Mouse (Mus musculus): ENCODE measurements around the gene 1700074P13Rik. TPM values are rescaled to one million over a fixed set of nuclear protein-coding genes. Genes with fewer than 3 reads are reported as not detected.

Gene 1700074P13Rik
- polyA plus RNA-seq, 1 experiment: not detected

DNA sequence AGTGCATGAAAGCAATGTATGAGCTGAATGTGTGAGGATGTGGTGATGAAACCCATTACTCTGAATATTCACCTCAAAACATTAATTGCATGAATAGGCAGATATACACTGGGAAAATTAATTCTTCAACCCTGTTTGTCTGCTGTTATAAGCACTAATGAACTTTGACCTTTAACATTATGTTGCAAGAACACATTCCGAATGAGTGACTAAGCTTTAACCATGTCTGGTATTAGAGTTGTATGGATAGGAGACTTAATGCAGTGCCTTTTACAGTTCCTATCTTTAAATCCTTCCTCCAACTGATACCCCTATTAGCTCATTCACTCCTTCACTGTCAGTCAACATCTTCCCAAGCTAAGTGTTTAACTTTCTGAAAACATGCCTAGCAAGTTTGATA, 45.6 kb downstream of the 1700074P13Rik start:
- Histone ChIP-seq H3K36me3 (ENCODE audit: control insufficient read depth, insufficient read depth, low read length, poor library complexity, severe bottlenecking) (no peaks in the 10 kb centered on the region), H3K27ac (ENCODE audit: insufficient read depth, low read length) (no peak overlapping the region), H3K4me1 (ENCODE audit: control insufficient read depth, insufficient read depth, low read length) (no peaks in the 10 kb centered on the region), H3K9me3 (replicated peaks; ENCODE audit: control insufficient read depth, insufficient read depth, low read length, poor library complexity, severe bottlenecking) (no peaks in the 10 kb centered on the region), H3K4me3 (ENCODE audit: low read depth, low read length) (no peak overlapping the region), H3K9ac (ENCODE audit: low read depth, poor library complexity, severe bottlenecking) (no peak overlapping the region), H3K27me3 (ENCODE audit: control insufficient read depth, insufficient read depth, low read length, poor library complexity, severe bottlenecking) (no peaks in the 10 kb centered on the region; the same call in 1 of the 2 replicates)
- TF ChIP-seq CTCF (IDR thresholded peaks at IDR 0.05; ENCODE audit: low read depth, low read length) (no peak), POLR2A (IDR thresholded peaks at IDR 0.05; ENCODE audit: insufficient read depth, low read length) (no peak), EP300 (IDR thresholded peaks at IDR 0.05; ENCODE audit: insufficient read depth, low read depth, low read length) (no peak)

DNA sequence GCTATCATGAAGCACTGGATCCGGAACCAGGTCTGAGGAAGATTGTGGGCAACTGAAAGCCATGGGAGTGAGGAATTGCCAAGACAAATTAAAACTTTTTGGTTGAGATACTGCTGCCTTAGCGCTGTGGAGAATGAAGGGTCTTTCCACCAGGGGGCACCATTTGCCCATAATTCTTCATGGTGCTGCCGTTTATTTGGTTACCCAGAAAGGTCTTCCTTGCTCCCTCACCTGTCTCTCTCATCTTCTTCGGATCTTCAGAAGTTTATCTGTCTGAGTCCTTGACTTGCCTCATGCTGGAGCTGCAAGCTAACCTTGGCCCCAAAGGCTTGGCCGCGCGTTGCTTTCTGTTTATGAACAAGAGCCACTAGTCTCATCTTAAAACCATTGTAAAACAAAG, 46.8 kb downstream of the 1700074P13Rik start:
- Histone ChIP-seq H3K9ac (ENCODE audit: low read depth, poor library complexity, severe bottlenecking) (no peak overlapping the region), H3K9me3 (replicated peaks; ENCODE audit: control insufficient read depth, insufficient read depth, low read length, poor library complexity, severe bottlenecking) (no peaks in the 10 kb centered on the region), H3K27ac (ENCODE audit: insufficient read depth, low read length) (no peak overlapping the region), H3K4me3 (ENCODE audit: low read depth, low read length) (no peak overlapping the region), H3K36me3 (ENCODE audit: control insufficient read depth, insufficient read depth, low read length, poor library complexity, severe bottlenecking) (no peaks in the 10 kb centered on the region), H3K4me1 (ENCODE audit: control insufficient read depth, insufficient read depth, low read length) (no peaks in the 10 kb centered on the region), H3K27me3 (ENCODE audit: control insufficient read depth, insufficient read depth, low read length, poor library complexity, severe bottlenecking) (no peaks in the 10 kb centered on the region; the same call in 1 of the 2 replicates)
- TF ChIP-seq POLR2A (IDR thresholded peaks at IDR 0.05; ENCODE audit: insufficient read depth, low read length): no peak
- TF ChIP-seq CTCF (IDR thresholded peaks at IDR 0.05; ENCODE audit: low read depth, low read length): peak; percentile 29

DNA sequence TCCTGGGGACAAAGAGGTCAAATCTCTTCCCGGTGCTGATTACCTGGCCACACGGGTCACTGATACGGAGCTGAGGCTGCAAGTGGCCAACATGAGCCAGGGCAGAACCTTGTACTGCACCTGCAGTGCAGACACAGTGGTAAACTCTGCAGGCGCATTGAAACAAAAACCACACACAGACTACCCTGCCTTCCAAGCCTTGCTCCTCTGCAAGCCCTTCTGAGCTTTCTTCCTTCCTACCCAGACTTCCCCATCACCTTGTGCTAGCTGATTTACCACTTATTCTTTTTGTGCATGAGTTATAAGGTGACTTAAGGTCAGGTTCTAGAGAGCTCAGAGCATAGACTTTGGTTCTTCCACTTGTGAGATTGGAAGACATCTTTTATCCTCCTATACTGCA, 48.6 kb downstream of the 1700074P13Rik start:
- Histone ChIP-seq H3K9ac (ENCODE audit: low read depth, poor library complexity, severe bottlenecking) (no peak overlapping the region), H3K4me1 (ENCODE audit: control insufficient read depth, insufficient read depth, low read length) (no peaks in the 10 kb centered on the region), H3K4me3 (ENCODE audit: low read depth, low read length) (no peak overlapping the region), H3K27ac (ENCODE audit: insufficient read depth, low read length) (no peak overlapping the region), H3K9me3 (replicated peaks; ENCODE audit: control insufficient read depth, insufficient read depth, low read length, poor library complexity, severe bottlenecking) (no peaks in the 10 kb centered on the region), H3K27me3 (ENCODE audit: control insufficient read depth, insufficient read depth, low read length, poor library complexity, severe bottlenecking) (no peaks in the 10 kb centered on the region; the same call in none of the 2 replicates), H3K36me3 (ENCODE audit: control insufficient read depth, insufficient read depth, low read length, poor library complexity, severe bottlenecking) (no peaks in the 10 kb centered on the region)
- TF ChIP-seq EP300 (IDR thresholded peaks at IDR 0.05; ENCODE audit: insufficient read depth, low read depth, low read length) (no peak), CTCF (IDR thresholded peaks at IDR 0.05; ENCODE audit: low read depth, low read length) (no peak), POLR2A (IDR thresholded peaks at IDR 0.05; ENCODE audit: insufficient read depth, low read length) (no peak)

DNA sequence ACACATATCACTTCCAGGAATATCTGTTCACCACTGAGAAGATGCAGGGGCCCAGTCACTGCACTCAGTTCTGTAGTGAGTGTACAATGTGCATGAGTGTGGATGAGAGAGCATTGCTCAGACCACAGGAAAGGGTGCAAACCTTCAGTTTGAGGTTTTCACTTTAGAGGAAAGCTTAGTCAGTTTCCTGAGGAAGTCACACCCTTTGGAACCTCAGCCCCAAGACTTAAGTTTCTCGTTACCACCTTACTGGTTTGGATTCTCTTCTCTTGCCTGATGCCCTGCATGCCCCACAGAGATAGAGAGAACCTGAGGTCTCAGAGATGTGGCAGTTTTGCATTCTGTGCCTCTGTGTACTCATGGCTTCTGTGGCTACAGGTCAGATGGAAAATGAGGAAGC, 49.4 kb downstream of the 1700074P13Rik start:
- Histone ChIP-seq H3K27me3 (ENCODE audit: control insufficient read depth, insufficient read depth, low read length, poor library complexity, severe bottlenecking) (no peaks in the 10 kb centered on the region; the same call in none of the 2 replicates), H3K4me1 (ENCODE audit: control insufficient read depth, insufficient read depth, low read length) (no peaks in the 10 kb centered on the region), H3K27ac (ENCODE audit: insufficient read depth, low read length) (no peak overlapping the region), H3K4me3 (ENCODE audit: low read depth, low read length) (no peak overlapping the region), H3K9me3 (replicated peaks; ENCODE audit: control insufficient read depth, insufficient read depth, low read length, poor library complexity, severe bottlenecking) (no peaks in the 10 kb centered on the region), H3K36me3 (ENCODE audit: control insufficient read depth, insufficient read depth, low read length, poor library complexity, severe bottlenecking) (no peaks in the 10 kb centered on the region), H3K9ac (ENCODE audit: low read depth, poor library complexity, severe bottlenecking) (no peak overlapping the region)
- TF ChIP-seq EP300 (IDR thresholded peaks at IDR 0.05; ENCODE audit: insufficient read depth, low read depth, low read length) (no peak), CTCF (IDR thresholded peaks at IDR 0.05; ENCODE audit: low read depth, low read length) (no peak), POLR2A (IDR thresholded peaks at IDR 0.05; ENCODE audit: insufficient read depth, low read length) (no peak)

DNA sequence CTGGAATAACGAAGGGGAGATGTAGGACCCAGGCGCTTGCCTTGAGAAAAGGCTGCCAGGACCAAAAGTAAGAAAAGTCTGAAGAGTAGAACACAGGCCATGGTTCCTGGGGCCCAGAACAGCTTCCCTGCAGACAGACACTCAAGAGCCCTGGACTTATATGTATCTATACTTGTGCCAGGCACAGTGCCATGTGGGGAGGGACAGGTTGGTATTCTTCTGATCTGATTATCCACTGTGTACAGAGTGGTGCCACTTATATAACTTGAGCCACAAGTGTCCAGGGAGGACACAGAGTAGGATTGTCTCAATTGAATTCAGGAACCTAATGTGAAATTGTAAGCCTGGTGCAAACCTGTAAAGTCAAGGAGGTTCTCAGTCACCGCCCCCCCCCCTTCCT, 53.0 kb downstream of the 1700074P13Rik start, which contains the start of gene Moxd2:
TSS of gene Moxd2 (minus strand) at position 101 of the 400 bp plus-strand sequence.
- TF ChIP-seq CTCF (IDR thresholded peaks at IDR 0.05; ENCODE audit: low read depth, low read length): no peak
- TF ChIP-seq POLR2A (IDR thresholded peaks at IDR 0.05; ENCODE audit: insufficient read depth, low read length): no peak
- no peak for TF ChIP-seq EP300 (IDR thresholded peaks at IDR 0.05; ENCODE audit: insufficient read depth, low read depth, low read length)
- Histone ChIP-seq H3K36me3 (ENCODE audit: control insufficient read depth, insufficient read depth, low read length, poor library complexity, severe bottlenecking) (no peaks in the 10 kb centered on the region), H3K27me3 (ENCODE audit: control insufficient read depth, insufficient read depth, low read length, poor library complexity, severe bottlenecking) (no peaks in the 10 kb centered on the region; the same call in 1 of the 2 replicates), H3K9ac (ENCODE audit: low read depth, poor library complexity, severe bottlenecking) (no peak within 1 kb of the TSS), H3K9me3 (replicated peaks; ENCODE audit: control insufficient read depth, insufficient read depth, low read length, poor library complexity, severe bottlenecking) (no peaks in the 10 kb centered on the region), H3K4me3 (ENCODE audit: low read depth, low read length) (no peak within 1 kb of the TSS), H3K4me1 (ENCODE audit: control insufficient read depth, insufficient read depth, low read length) (no peaks in the 10 kb centered on the region), H3K27ac (ENCODE audit: insufficient read depth, low read length) (no peak within 1 kb of the TSS)

Other genes with a start within 250 kb of the 1700074P13Rik start
- not detected in 2 replicates for gene Moxd2, start 53.1 kb downstream of the 1700074P13Rik start, polyA plus RNA-seq (2011; ENCODE audit: insufficient read depth, insufficient read length, low read depth, missing spikeins)
- not detected in 2 replicates for gene Prss58, start 40.2 kb downstream of the 1700074P13Rik start, polyA plus RNA-seq (2011; ENCODE audit: insufficient read depth, insufficient read length, low read depth, missing spikeins)
- gene Gm4744, start 11.3 kb upstream of the 1700074P13Rik start, polyA plus RNA-seq (2011; ENCODE audit: insufficient read depth, insufficient read length, low read depth, missing spikeins): not detected in 2 replicates
- not detected in 2 replicates for gene 1810009J06Rik, start 24.2 kb upstream of the 1700074P13Rik start, polyA plus RNA-seq (2011; ENCODE audit: insufficient read depth, insufficient read length, low read depth, missing spikeins)
- not detected in 2 replicates for gene Gm2663, start 58.9 kb upstream of the 1700074P13Rik start, polyA plus RNA-seq (2011; ENCODE audit: insufficient read depth, insufficient read length, low read depth, missing spikeins)
- not detected in 2 replicates for gene 2210010C04Rik, start 95.0 kb upstream of the 1700074P13Rik start, polyA plus RNA-seq (2011; ENCODE audit: insufficient read depth, insufficient read length, low read depth, missing spikeins)